Mouse (Mus musculus): ENCODE results near the gene Zfp383. TPM values are rescaled to one million over a fixed set of nuclear protein-coding genes. Genes with fewer than 3 reads are reported as not detected.

Zfp383 gene
- polyA plus RNA-seq (2017; shearing (Covaris generic)) = 0.91 TPM

DNA sequence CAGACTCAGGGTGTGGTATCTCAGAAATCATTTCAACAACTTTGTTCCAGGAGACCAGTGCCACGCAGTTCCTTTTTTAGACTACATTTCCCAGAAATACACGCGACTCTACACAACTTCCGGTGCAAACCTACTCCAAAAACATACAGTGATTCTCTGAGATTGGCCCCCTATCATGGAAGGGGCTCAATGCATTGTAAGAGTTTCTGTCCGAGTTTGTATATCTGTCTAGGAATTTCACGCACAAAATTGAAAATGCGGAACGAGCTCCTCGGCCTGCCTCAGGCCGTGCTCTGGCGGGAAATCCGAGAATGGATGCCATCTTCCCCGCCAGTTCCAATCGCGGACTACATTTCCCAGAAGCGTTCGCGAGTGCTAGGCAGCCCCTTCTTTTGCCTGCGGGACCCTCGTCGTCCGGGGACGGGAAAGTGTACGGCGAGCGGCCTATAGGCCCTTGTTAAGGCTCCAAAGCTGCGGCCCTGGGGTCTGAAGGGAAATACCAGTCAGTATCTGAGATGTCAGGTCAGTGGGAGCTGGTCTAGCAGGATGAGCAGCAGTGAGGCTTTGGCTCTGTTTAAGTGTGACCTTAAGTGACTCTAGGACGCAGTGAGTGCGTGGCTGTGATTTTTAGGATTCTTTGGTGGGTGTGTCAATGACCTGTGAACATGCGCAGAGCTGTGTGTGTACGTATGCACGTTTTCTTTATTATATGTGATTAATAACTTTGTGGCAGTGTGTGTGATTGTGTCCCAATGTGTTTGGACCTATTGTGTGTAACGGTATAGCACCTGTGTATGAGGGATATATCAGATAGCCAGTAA, at the start of gene Zfp383:
Gene Zfp383, plus strand, starts transcription at position 94 of the 821 bp plus-strand sequence.

DNA sequence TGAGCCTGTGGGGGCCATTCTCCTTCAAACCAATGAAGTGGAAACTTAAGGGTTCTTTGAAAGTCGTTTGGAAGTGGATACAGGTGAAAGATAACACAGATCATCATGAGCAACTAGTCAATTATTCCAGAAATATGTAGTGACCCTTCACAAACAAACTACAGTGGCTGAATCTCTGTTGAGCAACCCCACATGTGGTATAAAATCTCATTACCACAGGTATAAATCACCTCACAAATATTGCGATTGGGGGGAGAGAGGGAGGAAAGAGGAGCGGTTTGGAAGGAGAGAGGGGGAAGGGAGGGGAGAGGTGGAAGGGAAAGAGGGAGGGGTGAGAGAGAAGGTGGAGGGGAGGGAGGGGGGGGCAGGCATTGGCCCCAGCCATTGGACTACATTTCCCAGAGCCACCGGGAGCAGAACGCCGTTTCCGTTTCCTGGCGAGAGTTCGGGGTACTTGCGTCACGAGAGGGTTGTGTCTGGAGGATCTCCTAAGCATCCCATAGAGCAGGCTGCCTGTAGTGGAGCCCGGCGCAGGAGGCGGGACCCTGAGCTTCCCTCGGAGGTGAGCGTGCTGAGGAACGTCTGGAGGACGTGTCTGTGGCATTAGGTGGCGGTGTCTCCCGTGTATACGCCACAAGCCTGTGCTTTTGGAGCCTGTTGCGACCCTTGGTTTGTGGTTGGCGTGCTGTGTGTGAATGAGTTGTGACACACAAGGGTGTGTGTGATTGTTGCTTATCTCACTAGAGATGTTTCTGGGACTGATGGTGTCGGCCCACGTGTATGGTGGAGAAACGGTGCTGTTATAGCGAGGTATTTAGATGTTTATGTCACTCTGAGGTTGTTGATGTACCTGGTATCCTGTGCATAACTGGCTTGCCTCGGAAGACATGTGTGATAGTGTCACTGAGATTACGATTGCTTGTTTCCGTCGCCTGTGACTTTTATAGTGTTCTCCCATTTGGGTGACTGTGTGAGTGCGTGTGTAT, 48.2 kb upstream of the Zfp383 start, which contains the start of gene Zfp420:
Gene Zfp420, plus strand, starts transcription at position 448 of the 986 bp plus-strand sequence.

DNA sequence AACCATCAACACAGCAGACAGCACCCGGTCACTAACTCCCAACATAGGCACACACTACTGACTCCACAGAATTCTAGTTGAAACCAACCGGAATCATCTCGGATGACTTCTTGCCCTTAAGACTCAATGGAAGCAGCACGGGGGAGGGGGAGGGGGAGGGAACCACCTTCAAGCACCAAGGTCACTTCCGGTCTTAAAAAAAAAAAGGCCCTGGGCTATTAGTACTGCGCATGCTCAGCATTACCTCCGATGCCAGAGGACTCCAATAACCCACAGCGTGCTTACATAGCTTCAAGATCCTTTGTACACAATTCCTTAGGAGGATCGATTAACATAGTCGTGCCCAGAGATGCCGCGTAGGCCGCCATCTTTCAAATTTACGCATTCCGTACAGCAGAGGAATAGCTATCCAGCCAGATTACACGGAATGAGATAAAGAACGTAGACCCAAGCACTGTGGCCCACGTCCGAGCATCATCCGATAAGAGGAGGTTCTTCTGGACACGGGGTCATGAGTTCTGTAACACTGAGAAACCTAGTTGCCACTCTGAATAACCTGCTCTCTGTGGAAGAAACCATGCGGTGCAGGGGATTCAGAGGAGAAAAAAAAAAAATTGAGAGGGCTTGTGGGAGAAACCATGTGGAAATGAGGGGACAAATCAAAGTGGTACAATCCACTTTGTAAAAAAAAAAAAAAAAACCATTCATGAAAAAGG, 1.9 kb upstream of the Zfp383 start, which contains the start of gene Zfp27:
Gene Zfp27, minus strand, starts transcription at position 607 of the 716 bp plus-strand sequence.

DNA sequence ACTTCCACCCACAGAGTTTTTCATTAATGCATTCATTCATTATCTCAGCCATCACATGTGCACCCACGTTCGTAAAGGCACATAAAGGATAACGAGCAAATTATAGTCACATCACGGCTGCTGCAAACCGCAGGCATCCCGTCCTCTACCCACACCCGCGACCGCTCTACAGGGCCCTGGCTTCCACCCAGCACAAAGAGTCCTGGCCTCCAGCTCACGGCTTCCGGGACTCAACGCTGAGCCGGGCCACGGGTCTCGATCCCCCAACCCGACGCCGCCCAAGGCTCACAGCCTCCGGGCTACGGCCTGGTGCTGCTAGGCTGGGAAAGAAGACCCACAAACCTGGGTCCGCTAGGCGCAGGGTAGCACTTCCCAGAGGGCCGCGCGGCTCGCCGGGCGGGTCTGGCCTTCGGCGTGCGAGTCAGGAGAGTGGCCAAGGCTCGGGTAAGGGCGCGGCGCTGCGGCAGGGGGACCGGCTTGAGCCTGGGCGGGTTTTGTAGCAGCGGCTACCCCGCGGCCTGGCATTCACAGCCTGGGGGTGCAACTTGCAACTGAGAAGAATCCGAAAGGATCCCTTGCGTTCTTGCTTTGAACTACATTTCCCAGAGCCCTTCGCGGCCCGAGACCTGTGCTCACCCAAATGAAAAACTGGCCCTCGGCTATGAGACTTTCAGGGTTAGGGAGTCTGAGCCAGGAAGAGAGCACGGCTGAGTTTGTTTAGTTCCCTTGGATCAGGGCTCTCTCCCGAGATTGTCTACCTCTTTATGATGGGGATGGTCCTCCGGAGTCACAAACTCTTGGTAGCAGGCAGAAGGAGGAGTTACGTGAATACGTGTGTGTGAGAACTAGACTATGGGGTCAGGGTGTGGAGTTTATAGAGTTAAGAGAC, 45.7 kb downstream of the Zfp383 start, which contains the start of gene Zfp74:
Gene Zfp74, minus strand, starts transcription at position 577 of the 889 bp plus-strand sequence.

Other genes with a start within 250 kb of the Zfp383 start
- gene Catsperg2, start 181.2 kb upstream of the Zfp383 start, polyA plus RNA-seq (2017; shearing (Covaris generic)) = not detected
- gene Zfp84, start 139.7 kb upstream of the Zfp383 start, polyA plus RNA-seq (2017; shearing (Covaris generic)) = 25.5 TPM
- gene Zfp30, start 124.2 kb upstream of the Zfp383 start, polyA plus RNA-seq (2017; shearing (Covaris generic)) = 0.20 TPM
- gene Zfp790, start 92.1 kb upstream of the Zfp383 start, polyA plus RNA-seq (2017; shearing (Covaris generic)) = 31.0 TPM
- gene Zfp940, start 54.6 kb upstream of the Zfp383 start, polyA plus RNA-seq (2017; shearing (Covaris generic)) = 7.7 TPM
- 11.8 TPM for gene Zfp420, start 48.2 kb upstream of the Zfp383 start, polyA plus RNA-seq (2017; shearing (Covaris generic))
- gene Zfp27, start 1.7 kb upstream of the Zfp383 start, polyA plus RNA-seq (2017; shearing (Covaris generic)) = 7.9 TPM
- gene Zfp74, start 45.9 kb downstream of the Zfp383 start, polyA plus RNA-seq (2017; shearing (Covaris generic)) = 11.4 TPM
- 6.7 TPM for gene Zfp568, start 75.7 kb downstream of the Zfp383 start, polyA plus RNA-seq (2017; shearing (Covaris generic))
- 8.0 TPM for gene Zfp14, start 143.2 kb downstream of the Zfp383 start, polyA plus RNA-seq (2017; shearing (Covaris generic))
- 16.4 TPM for gene Zfp82, start 164.7 kb downstream of the Zfp383 start, polyA plus RNA-seq (2017; shearing (Covaris generic))
- gene Gm26920, start 182.2 kb downstream of the Zfp383 start, polyA plus RNA-seq (2017; shearing (Covaris generic)) = 1.2 TPM
- 11.9 TPM for gene Zfp566, start 182.3 kb downstream of the Zfp383 start, polyA plus RNA-seq (2017; shearing (Covaris generic))
- 111 TPM for gene Zfp260, start 186.6 kb downstream of the Zfp383 start, polyA plus RNA-seq (2017; shearing (Covaris generic))
- gene Zfp382, start 213.7 kb downstream of the Zfp383 start, polyA plus RNA-seq (2017; shearing (Covaris generic)) = 22.3 TPM